Mouse (Mus musculus): ENCODE results near the gene Tnik.

Tnik gene

GRCm38 (mm10) chr3:28532666-28533065 lies 269.7 kb downstream of the Tnik start:
- in situ Hi-C loops (cut with MboI; ENCODE audit: low sequenced_read_pairs), result no loop called here

- in situ Hi-C loops (cut with MboI; ENCODE audit: low sequenced_read_pairs), result no loop called here
These were observed 277.1 kb downstream of the Tnik start for GRCm38 (mm10) chr3:28540121-28540520.

GRCm38 (mm10) chr3:28542941-28543340 lies 279.9 kb downstream of the Tnik start:
- in situ Hi-C loops (cut with MboI; ENCODE audit: low sequenced_read_pairs), result no loop called here

GRCm38 (mm10) chr3:28543380-28543984 lies 280.5 kb downstream of the Tnik start:
- in situ Hi-C loops (cut with MboI; ENCODE audit: low sequenced_read_pairs), result no loop called here

- in situ Hi-C loops (cut with MboI; ENCODE audit: low sequenced_read_pairs), result no loop called here
These were observed 281.4 kb downstream of the Tnik start for GRCm38 (mm10) chr3:28544345-28544869.

- in situ Hi-C loops (cut with MboI; ENCODE audit: low sequenced_read_pairs), result no loop called here
These were observed 285.1 kb downstream of the Tnik start for GRCm38 (mm10) chr3:28547965-28548730.

- in situ Hi-C loops (cut with MboI; ENCODE audit: low sequenced_read_pairs), result no loop called here
These were observed 286.4 kb downstream of the Tnik start for GRCm38 (mm10) chr3:28549391-28549790.

- in situ Hi-C loops (cut with MboI; ENCODE audit: low sequenced_read_pairs), result no loop called here
These were observed 287.6 kb downstream of the Tnik start for GRCm38 (mm10) chr3:28550497-28551093.

GRCm38 (mm10) chr3:28551756-28552155 lies 288.7 kb downstream of the Tnik start:
- in situ Hi-C loops (cut with MboI; ENCODE audit: low sequenced_read_pairs), result no loop called here

- in situ Hi-C loops (cut with MboI; ENCODE audit: low sequenced_read_pairs), result no loop called here
These were observed 291.9 kb downstream of the Tnik start for GRCm38 (mm10) chr3:28554934-28555333.

- in situ Hi-C loops (cut with MboI; ENCODE audit: low sequenced_read_pairs), result no loop called here
These were observed 293.0 kb downstream of the Tnik start for GRCm38 (mm10) chr3:28555795-28556570.

GRCm38 (mm10) chr3:28558328-28558871 lies 295.4 kb downstream of the Tnik start:
- in situ Hi-C loops (cut with MboI; ENCODE audit: low sequenced_read_pairs), result no loop called here

GRCm38 (mm10) chr3:28561408-28561807 lies 298.4 kb downstream of the Tnik start:
- in situ Hi-C loops (cut with MboI; ENCODE audit: low sequenced_read_pairs), result no loop called here

- in situ Hi-C loops (cut with MboI; ENCODE audit: low sequenced_read_pairs), result no loop called here
These were observed 299.8 kb downstream of the Tnik start for GRCm38 (mm10) chr3:28562612-28563332.

- in situ Hi-C loops (cut with MboI; ENCODE audit: low sequenced_read_pairs), result no loop called here
These were observed 301.6 kb downstream of the Tnik start for GRCm38 (mm10) chr3:28564370-28565357.

GRCm38 (mm10) chr3:28577301-28577700 lies 314.3 kb downstream of the Tnik start:
- in situ Hi-C loops (cut with MboI; ENCODE audit: low sequenced_read_pairs), result no loop called here

- in situ Hi-C loops (cut with MboI; ENCODE audit: low sequenced_read_pairs), result no loop called here
These were observed 316.1 kb downstream of the Tnik start for GRCm38 (mm10) chr3:28578950-28579615.

GRCm38 (mm10) chr3:28585750-28586465 lies 322.9 kb downstream of the Tnik start:
- in situ Hi-C loops (cut with MboI; ENCODE audit: low sequenced_read_pairs), result no loop called here
